Mouse (Mus musculus) ES-E14 (cell line): ENCODE results near the gene Igfbp6. TPM values are rescaled to one million over a fixed set of nuclear protein-coding genes. Genes with fewer than 3 reads are reported as not detected.

Experiments
- DNase-seq: peaks from one replicate; pipeline ENCODE4 v3.0.0-alpha.2; 2013; ENCODE audit warnings: low read depth, low spot score
- H3K27ac ChIP-seq: 2 replicates; pipeline ENCODE4 v1.5.1; 2012; ENCODE audit warnings: low read depth, mild to moderate bottlenecking, low read length, moderate library complexity, mixed read lengths; ENCODE audit not compliant: poor library complexity, insufficient read depth, severe bottlenecking
- H3K36me3 ChIP-seq: 2 replicates; pipeline ENCODE4 v1.6.1; 2012; ENCODE audit warnings: mild to moderate bottlenecking, low read length, moderate library complexity, mixed read lengths; ENCODE audit not compliant: control insufficient read depth, poor library complexity, insufficient read depth, severe bottlenecking
- H3K4me1 ChIP-seq, 2 experiments: fragments of 150-350 bp in 1 of 2; sonication (generic) in 1 of 2; 2 replicates each; pipeline ENCODE4 v1.6.1; 2012; ENCODE audit warnings: low read length in 2 of 2, mild to moderate bottlenecking in 1 of 2, mixed read lengths in 1 of 2; ENCODE audit not compliant: control insufficient read depth in 2 of 2, insufficient read depth in 2 of 2, poor library complexity in 1 of 2
- H3K4me3 ChIP-seq, 2 experiments: fragments of 150-350 bp in 1 of 2; sonication (generic) in 1 of 2; 2 replicates each; pipeline ENCODE4 v1.5.1; 2012; ENCODE audit warnings: low read length in 2 of 2, low read depth in 1 of 2, mild to moderate bottlenecking in 1 of 2, mixed read lengths in 1 of 2; ENCODE audit not compliant: insufficient read depth in 1 of 2, poor library complexity in 1 of 2, severe bottlenecking in 1 of 2
- H3K9ac ChIP-seq: 2 replicates; pipeline ENCODE4 v1.6.1; 2012; ENCODE audit warnings: low read depth, mild to moderate bottlenecking, low read length, mixed read lengths; ENCODE audit not compliant: poor library complexity, insufficient read depth, severe bottlenecking
- H3K9me3 ChIP-seq: fragments of 150-350 bp; sonication (generic); 2 replicates; pipeline ENCODE4 v1.6.1; 2012; ENCODE audit warnings: low read depth, mild to moderate bottlenecking, low read length; ENCODE audit not compliant: control insufficient read depth, insufficient read depth
- CHD2 ChIP-seq: IDR thresholded peaks from 2 replicates; pipeline ENCODE4 v1.6.1; 2014; ENCODE audit warnings: mild to moderate bottlenecking, low read depth, low read length, inconsistent platforms
- HCFC1 ChIP-seq: IDR thresholded peaks from 2 replicates; pipeline ENCODE4 v1.6.1; 2012; ENCODE audit warnings: low read length, inconsistent platforms, borderline replicate concordance; ENCODE audit not compliant: insufficient read depth
- MAFK ChIP-seq: IDR thresholded peaks from 2 replicates; pipeline ENCODE4 v1.6.1; 2014; ENCODE audit warnings: mild to moderate bottlenecking, low read depth, low read length, inconsistent platforms; ENCODE audit not compliant: insufficient read depth
- ZC3H11A ChIP-seq: IDR thresholded peaks from 2 replicates; pipeline ENCODE4 v1.6.1; 2012; ENCODE audit warnings: low read depth, mild to moderate bottlenecking, inconsistent platforms, low read length, borderline replicate concordance
- ZNF384 ChIP-seq: IDR thresholded peaks from 2 replicates; pipeline ENCODE4 v1.6.1; 2012; ENCODE audit warnings: low read depth, low read length, inconsistent platforms
- in situ Hi-C, 2 experiments: fragments of 600-800 bp; cut with MboI; formaldehyde crosslinking; loops; one replicate each; pipeline ENCODE4 v1.15.1; 2025; ENCODE audit warnings: low sequenced_read_pairs in 2 of 2, inconsistent platforms in 1 of 2; ENCODE audit not compliant: unreplicated experiment in 2 of 2
- total RNA-seq: library from RNA; depleted of rRNA; stranded (reverse); fragments of 300-350 nt; gene quantifications from 2 replicates; pipeline ENCODE4 v1.2.3, GENCODE M21; 2012; rRNA removed

Igfbp6 gene
- total RNA-seq, 1 experiment = 7.5 TPM

DNA sequence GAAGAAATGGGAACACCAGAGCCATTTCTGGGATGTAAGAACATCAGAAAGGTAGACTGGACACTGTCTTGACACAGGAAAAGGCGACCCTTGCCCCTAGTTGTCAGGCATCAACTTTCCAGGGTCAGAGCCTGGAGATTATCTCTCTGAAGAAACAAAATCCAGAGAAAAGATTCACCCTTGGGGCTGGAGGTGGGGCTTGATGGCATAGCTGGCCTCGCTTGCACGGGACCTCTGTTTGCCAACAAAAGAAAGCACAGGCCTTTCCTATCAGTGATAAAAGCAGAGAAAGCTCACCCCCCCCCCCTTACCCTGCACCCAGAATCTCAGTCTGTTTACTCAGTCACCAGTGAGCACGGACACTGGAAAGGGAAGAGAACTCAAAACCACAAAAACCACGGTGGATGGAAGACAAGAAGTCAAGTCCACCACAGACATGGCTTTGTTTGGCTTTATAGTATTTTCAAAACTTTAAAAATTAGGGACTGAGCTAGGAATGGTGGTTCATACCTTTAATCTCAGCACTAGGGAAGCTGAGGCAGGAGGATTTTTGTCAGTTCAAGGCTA lies 48.7 kb downstream of the Igfbp6 start:
- H3K9ac ChIP-seq = no peak overlapping the region

DNA sequence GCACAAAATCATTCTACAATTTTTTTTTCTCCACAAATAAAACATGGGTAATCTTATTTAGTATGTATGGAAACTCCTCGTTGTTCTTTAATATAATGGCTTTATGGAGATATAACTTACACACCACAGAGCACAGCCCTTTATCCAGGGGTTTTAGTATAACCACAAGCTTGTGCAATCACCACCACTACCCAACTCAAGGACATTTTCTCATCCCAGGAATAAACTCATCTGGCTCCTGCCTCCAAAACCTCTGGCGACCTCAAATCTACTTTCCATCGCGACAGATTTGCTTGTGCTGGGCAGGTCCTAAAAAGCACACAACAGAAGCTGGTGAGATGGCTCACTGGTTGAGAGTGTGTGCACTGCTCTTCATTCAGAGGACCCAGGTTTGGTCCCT lies 49.5 kb downstream of the Igfbp6 start:
- H3K4me3 ChIP-seq = no peak overlapping the region
- H3K27ac ChIP-seq = no peak overlapping the region
- H3K4me1 ChIP-seq = peaks cover 7 to 21% of the 10 kb centered on the region in 2 experiments
- no peak overlapping the region for H3K9ac ChIP-seq
- DNase-seq = no peak
- in situ Hi-C loops = no loop called here
- TF ChIP-seq MAFK (no peak), HCFC1 (no peak), CHD2 (no peak), ZNF384 (no peak), ZC3H11A (no peak)
- H3K36me3 ChIP-seq = no peaks in the 10 kb centered on the region
- H3K9me3 ChIP-seq = no peaks in the 10 kb centered on the region

More for the DNA sequence above, 48.7 kb downstream of the Igfbp6 start:
- in situ Hi-C loops = no loop called here
- no peak for TF ChIP-seq ZC3H11A
- TF ChIP-seq CHD2 = no peak
- no peak for TF ChIP-seq HCFC1
- TF ChIP-seq ZNF384 = no peak
- no peak for TF ChIP-seq MAFK
- H3K9me3 ChIP-seq = no peaks in the 10 kb centered on the region
- H3K4me3 ChIP-seq = no peak overlapping the region
- H3K4me1 ChIP-seq = peaks cover 11 to 25% of the 10 kb centered on the region in 2 experiments
- no peak for DNase-seq
- H3K27ac ChIP-seq = no peak overlapping the region
- H3K36me3 ChIP-seq = no peaks in the 10 kb centered on the region; the same call in 1 of the 2 replicates

DNA sequence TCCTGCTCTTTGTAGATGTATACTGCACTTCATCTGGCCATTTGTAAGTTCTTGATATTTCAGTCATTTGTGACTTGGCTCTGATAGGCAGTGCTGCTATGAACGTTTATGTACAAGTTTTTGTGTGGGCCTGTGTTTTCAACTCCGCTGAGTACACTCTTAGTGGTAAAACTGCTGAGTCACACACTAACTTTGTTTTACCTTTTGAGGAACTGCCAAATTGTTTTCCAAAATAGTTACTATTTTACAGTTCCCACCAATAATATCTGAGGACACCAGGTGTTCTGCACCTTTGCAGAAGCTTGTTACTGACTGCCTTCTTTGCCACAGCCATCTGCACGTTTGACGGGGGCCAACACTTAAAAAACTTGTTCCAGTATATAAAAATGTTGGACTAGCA lies 50.3 kb downstream of the Igfbp6 start:
- Histone ChIP-seq H3K4me3 (no peak overlapping the region), H3K4me1 (peaks cover 4 to 14% of the 10 kb centered on the region in 2 experiments), H3K27ac (no peak overlapping the region), H3K9me3 (no peaks in the 10 kb centered on the region), H3K36me3 (no peaks in the 10 kb centered on the region; the same call in 1 of the 2 replicates), H3K9ac (no peak overlapping the region)
- in situ Hi-C loops = no loop called here
- DNase-seq = no peak
- TF ChIP-seq MAFK (peak; percentile 43; the same call in 1 of the 2 replicates), CHD2 (no peak), ZC3H11A (no peak)

DNA sequence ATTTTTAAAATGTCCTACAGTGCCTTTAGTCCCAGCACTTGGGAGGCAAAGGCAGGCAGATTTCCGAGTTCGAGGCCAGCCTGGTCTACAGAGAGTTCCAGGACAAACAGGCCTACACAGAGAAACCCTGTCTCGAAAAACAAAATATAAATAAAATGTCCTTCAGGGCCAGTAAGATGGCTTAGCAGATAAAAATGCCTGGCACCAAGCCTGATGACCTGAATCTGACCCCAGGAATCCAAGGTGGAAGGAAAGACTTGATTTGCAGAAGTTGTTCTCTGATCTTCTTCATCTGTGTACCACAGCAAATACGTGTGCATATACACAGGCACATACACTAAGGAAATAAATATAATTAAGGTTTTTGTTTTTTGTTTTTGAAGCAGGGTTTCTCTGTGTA lies 51.2 kb downstream of the Igfbp6 start:
- in situ Hi-C loops = no loop called here
- no peak overlapping the region for H3K27ac ChIP-seq
- H3K4me3 ChIP-seq = no peak overlapping the region
- TF ChIP-seq MAFK (no peak), ZC3H11A (no peak), CHD2 (no peak), HCFC1 (no peak), ZNF384 (no peak)
- H3K36me3 ChIP-seq = no peaks in the 10 kb centered on the region; the same call in 1 of the 2 replicates
- no peak for DNase-seq
- peaks cover 3 to 8% of the 10 kb centered on the region in 2 experiments; a peak in 3 of 4 replicates for H3K4me1 ChIP-seq
- no peak overlapping the region for H3K9ac ChIP-seq
- no peaks in the 10 kb centered on the region for H3K9me3 ChIP-seq

DNA sequence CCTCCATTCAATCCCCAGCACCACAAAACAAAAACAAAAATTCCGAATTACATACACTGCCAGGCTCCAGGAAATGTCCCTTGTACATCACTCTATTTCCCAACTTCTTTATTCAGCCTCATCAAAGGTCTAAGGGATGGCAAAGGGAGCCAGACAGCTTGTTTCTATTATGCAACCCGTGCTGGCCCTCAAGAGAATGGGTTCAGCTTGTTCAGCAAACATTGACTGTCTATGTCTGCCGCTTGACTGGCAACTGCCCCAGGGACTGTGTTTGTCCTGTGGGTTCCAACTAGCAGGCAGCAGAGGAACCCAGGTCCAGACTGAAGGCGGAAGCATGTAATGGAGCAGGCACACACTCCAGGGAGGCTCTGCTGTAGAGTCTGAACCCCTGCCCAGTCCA lies 54.7 kb downstream of the Igfbp6 start:
- no peak for DNase-seq
- in situ Hi-C loops = no loop called here
- TF ChIP-seq CHD2 = no peak
- no peak for TF ChIP-seq MAFK
- TF ChIP-seq ZNF384 = no peak
- TF ChIP-seq HCFC1 = no peak
- TF ChIP-seq ZC3H11A = no peak
- Histone ChIP-seq H3K9ac (no peak overlapping the region), H3K4me3 (no peak overlapping the region), H3K9me3 (no peaks in the 10 kb centered on the region), H3K36me3 (no peaks in the 10 kb centered on the region; the same call in 1 of the 2 replicates), H3K4me1 (peaks cover 0 to 4% of the 10 kb centered on the region in 2 experiments; a peak in 3 of 4 replicates), H3K27ac (no peak overlapping the region)

Other genes starting within 250 kb of the Igfbp6 start
- 0.13 TPM in 1 of 2 replicates, not detected in the other for gene Krt4, start 219.6 kb upstream of the Igfbp6 start, total RNA-seq
- 0.74 and 2.0 TPM in 2 replicates for gene Krt79, start 204.0 kb upstream of the Igfbp6 start, total RNA-seq
- 0.09 TPM in 1 of 2 replicates, not detected in the other for gene Krt78, start 190.1 kb upstream of the Igfbp6 start, total RNA-seq
- 346 and 451 TPM in 2 replicates for gene Krt8, start 139.9 kb upstream of the Igfbp6 start, total RNA-seq
- 266 and 382 TPM in 2 replicates for gene Krt18, start 116.2 kb upstream of the Igfbp6 start, total RNA-seq
- gene Eif4b, start 70.6 kb upstream of the Igfbp6 start, total RNA-seq = 361 and 417 TPM in 2 replicates
- 4.5 and 4.9 TPM in 2 replicates for gene Tns2, start 43.9 kb upstream of the Igfbp6 start, total RNA-seq
- 22.7 and 34.8 TPM in 2 replicates for gene Spryd3, start 8.1 kb upstream of the Igfbp6 start, total RNA-seq
- gene Soat2, start 6.2 kb downstream of the Igfbp6 start, total RNA-seq = 5.3 and 9.5 TPM in 2 replicates
- 97.3 and 98.5 TPM in 2 replicates for gene Zfp740, start 58.9 kb downstream of the Igfbp6 start, total RNA-seq
- 47.3 and 51.9 TPM in 2 replicates for gene Csad, start 60.4 kb downstream of the Igfbp6 start, total RNA-seq
- gene Itgb7, start 87.6 kb downstream of the Igfbp6 start, total RNA-seq = 34.0 and 93.0 TPM in 2 replicates
- 101 and 115 TPM in 2 replicates for gene Rarg, start 113.2 kb downstream of the Igfbp6 start, total RNA-seq
- gene Gm9918, start 126.2 kb downstream of the Igfbp6 start, total RNA-seq = 0.45 and 1.0 TPM in 2 replicates
- gene Mfsd5, start 135.1 kb downstream of the Igfbp6 start, total RNA-seq = 89.9 and 95.7 TPM in 2 replicates
- gene Espl1, start 151.9 kb downstream of the Igfbp6 start, total RNA-seq = 84.1 TPM in 2 replicates
- 139 and 201 TPM in 2 replicates for gene Pfdn5, start 181.8 kb downstream of the Igfbp6 start, total RNA-seq
- 84.7 and 109 TPM in 2 replicates for gene Myg1, start 187.3 kb downstream of the Igfbp6 start, total RNA-seq
- 69.2 and 86.0 TPM in 2 replicates for gene Aaas, start 206.4 kb downstream of the Igfbp6 start, total RNA-seq
- gene Sp7, start 222.8 kb downstream of the Igfbp6 start, total RNA-seq = 0.09 TPM in 1 of 2 replicates, not detected in the other